Mouse (Mus musculus) adrenal gland (tissue): ENCODE results near the gene Ahcy.
"Not testable (repeated sequence)": the region's sequence is repeated elsewhere in the genome, so short reads cannot be mapped to it uniquely, and the experiment has no call there.

Experiments
- intact Hi-C: fragments of 180-260 bp; cut with DNase I; formaldehyde crosslinking; loops from one replicate; pipeline ENCODE4 v1.15.1; 2025

Ahcy gene

GRCm38 (mm10) chr2:155075649-155076048 is 1.4 kb upstream of the Ahcy start:
- intact Hi-C loops: no loop called here

GRCm38 (mm10) chr2:155074766-155075330 is 551 bp upstream of the Ahcy start:
- intact Hi-C loops: no loop called here

- intact Hi-C loops: no loop called here
These were observed 950 bp downstream of the Ahcy start for GRCm38 (mm10) chr2:155073347-155073746.

GRCm38 (mm10) chr2:155072353-155073145 is 1.7 kb downstream of the Ahcy start:
- intact Hi-C loops: no loop called here

GRCm38 (mm10) chr2:155071027-155071426 is 3.3 kb downstream of the Ahcy start:
- intact Hi-C loops: no loop called here

- intact Hi-C loops: no loop called here
These were observed 16.9 kb downstream of the Ahcy start for GRCm38 (mm10) chr2:155057361-155057760.

- intact Hi-C loops: no loop called here
These were observed 18.2 kb downstream of the Ahcy start for GRCm38 (mm10) chr2:155056076-155056578.

- intact Hi-C loops: no loop called here
These were observed 19.6 kb downstream of the Ahcy start for GRCm38 (mm10) chr2:155054672-155055071.

- intact Hi-C loops: not testable (repeated sequence)
These were observed 20.8 kb downstream of the Ahcy start for GRCm38 (mm10) chr2:155053512-155053911.

- intact Hi-C loops: no loop called here
These were observed 21.6 kb downstream of the Ahcy start for GRCm38 (mm10) chr2:155052681-155053080.

- intact Hi-C loops: no loop called here
These were observed 22.5 kb downstream of the Ahcy start for GRCm38 (mm10) chr2:155051622-155052351.

- intact Hi-C loops: no loop called here
These were observed 23.6 kb downstream of the Ahcy start for GRCm38 (mm10) chr2:155050504-155051236.

GRCm38 (mm10) chr2:155050108-155050503 is 24.2 kb downstream of the Ahcy start:
- intact Hi-C loops: no loop called here

GRCm38 (mm10) chr2:155047452-155048178 is 26.7 kb downstream of the Ahcy start:
- intact Hi-C loops: no loop called here

GRCm38 (mm10) chr2:155046803-155047202 is 27.5 kb downstream of the Ahcy start:
- intact Hi-C loops: no loop called here

- intact Hi-C loops: no loop called here
These were observed 29.2 kb downstream of the Ahcy start for GRCm38 (mm10) chr2:155045075-155045474.

GRCm38 (mm10) chr2:155044542-155044941 is 29.8 kb downstream of the Ahcy start:
- intact Hi-C loops: no loop called here

- intact Hi-C loops: no loop called here
These were observed 34.3 kb downstream of the Ahcy start for GRCm38 (mm10) chr2:155039956-155040355.

GRCm38 (mm10) chr2:155032938-155033710 is 41.2 kb downstream of the Ahcy start:
- intact Hi-C loops: no loop called here

- intact Hi-C loops: loop anchor here (1.0 kb wide), 1 partner anchor 17 kb away; no protein-coding TSS in a partner anchor
These were observed 43.5 kb downstream of the Ahcy start for GRCm38 (mm10) chr2:155030831-155031230.
